Mouse (Mus musculus): ENCODE measurements around the gene Serpinb6b. TPM values are rescaled to one million over a fixed set of nuclear protein-coding genes. Genes with fewer than 3 reads are reported as not detected.

Serpinb6b gene
- total RNA-seq, 1 experiment from 2014 or later, result 15.7 TPM

GRCm38 (mm10) chr13:33028146-33028545, 63.1 kb downstream of the Serpinb6b start:
- ATAC-seq (replicated peaks; ENCODE audit: low read depth, poor library complexity, severe bottlenecking), result no peak

DNA sequence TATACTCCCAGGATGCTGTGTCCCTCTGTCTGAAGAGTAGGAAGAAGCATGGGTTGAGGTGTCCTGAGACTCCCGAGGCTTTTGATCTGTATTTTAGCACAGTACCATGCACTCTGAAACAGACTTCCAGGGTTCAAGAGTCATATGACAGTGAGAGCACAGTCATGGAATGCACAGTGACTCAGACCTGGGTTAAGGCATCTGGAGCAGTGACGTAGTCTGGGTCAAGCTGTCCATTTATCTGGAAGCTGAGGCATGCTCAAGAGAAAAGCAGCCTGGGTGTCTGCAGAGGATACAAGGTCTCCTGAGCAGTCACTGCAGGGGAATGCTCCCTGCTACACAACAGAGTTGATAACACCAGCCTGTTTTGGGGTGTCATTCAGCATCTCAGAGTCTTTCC, 63.5 kb downstream of the Serpinb6b start:
- no peak for ATAC-seq (replicated peaks; ENCODE audit: low read depth, poor library complexity, severe bottlenecking)

Other genes starting within 250 kb of the Serpinb6b start
- gene Mylk4, start 181.3 kb upstream of the Serpinb6b start, total RNA-seq (2017), result not detected in 2 replicates
- 33.5 and 34.9 TPM in 2 replicates for gene Wrnip1, start 163.2 kb upstream of the Serpinb6b start, total RNA-seq (2017)
- not detected in 2 replicates for gene D930007J09Rik, start 162.4 kb upstream of the Serpinb6b start, total RNA-seq (2017)
- gene Serpinb1a, start 114.0 kb upstream of the Serpinb6b start, total RNA-seq (2017), result 219 and 222 TPM in 2 replicates
- not detected in 2 replicates for gene Serpinb1c, start 67.0 kb upstream of the Serpinb6b start, total RNA-seq (2017)
- gene Serpinb9, start 38.0 kb downstream of the Serpinb6b start, total RNA-seq (2017), result 7.5 and 7.9 TPM in 2 replicates
- gene Serpinb9b, start 62.2 kb downstream of the Serpinb6b start, total RNA-seq (2017), result not detected in 2 replicates
- not detected in 2 replicates for gene Serpinb1b, start 113.4 kb downstream of the Serpinb6b start, total RNA-seq (2017)
- gene Serpinb9c, start 194.5 kb downstream of the Serpinb6b start, total RNA-seq (2017), result not detected in 2 replicates
- gene Serpinb9d, start 227.8 kb downstream of the Serpinb6b start, total RNA-seq (2017), result not detected in 2 replicates

All from common myeloid progenitor, adult 5-6 weeks (primary cell).